Mouse (Mus musculus) midbrain, embryonic 12.5 days (tissue): ENCODE measurements at regions not wholly inside any gene's neighbourhood (a gene's known extent, or its start where the extent isn't known, plus 50 kb on each side); places are given as distances from the start of the nearest gene placed in this dataset.
"Not testable (repeated sequence)": the region's sequence is repeated elsewhere in the genome, so short reads cannot be mapped to it uniquely, and the experiment has no call there.

Experiments
- ATAC-seq: fragments of 200-750 bp; cut with Nextera tagmentation; 2 replicates; pipeline ENCODE4 v1.8.0; 2017; ENCODE audit warnings: low read depth, moderate TSS enrichment, moderate library complexity; ENCODE audit not compliant: low FRiP score
- H3K27ac ChIP-seq: fragments of 300-500 bp; sonication (generic); replicated peaks from 2 replicates; pipeline ENCODE4 v1.5.1; 2016; ENCODE audit warnings: mild to moderate bottlenecking
- H3K27me3 ChIP-seq: fragments of 300-500 bp; sonication (generic); 2 replicates; pipeline ENCODE4 v1.6.1; 2016; ENCODE audit warnings: mild to moderate bottlenecking
- H3K36me3 ChIP-seq: fragments of 300-500 bp; sonication (generic); 2 replicates; pipeline ENCODE4 v1.6.1; 2016
- H3K4me1 ChIP-seq: fragments of 300-500 bp; sonication (generic); 2 replicates; pipeline ENCODE4 v1.6.1; 2016
- H3K4me2 ChIP-seq: fragments of 300-500 bp; sonication (generic); replicated peaks from 2 replicates; pipeline ENCODE4 v1.6.1; 2016; ENCODE audit warnings: mild to moderate bottlenecking, moderate library complexity
- H3K4me3 ChIP-seq: fragments of 300-500 bp; sonication (generic); 2 replicates; pipeline ENCODE4 v1.5.1; 2016; ENCODE audit warnings: mild to moderate bottlenecking
- H3K9ac ChIP-seq: fragments of 300-500 bp; sonication (generic); replicated peaks from 2 replicates; pipeline ENCODE4 v1.6.1; 2016; ENCODE audit warnings: mild to moderate bottlenecking, moderate library complexity
- H3K9me3 ChIP-seq: fragments of 300-500 bp; sonication (generic); 2 replicates; pipeline ENCODE4 v1.6.1; 2016; ENCODE audit warnings: mild to moderate bottlenecking
- WGBS: fragments of 180-500 bp; shearing (Covaris S2); methylation state at CpG from one replicate; pipeline ENCODE4 v1.1.7; 2016; 5-methylcytosine and 5-hydroxymethylcytosine counted together

GRCm38 (mm10) chr17:82674593-82674992, 540.5 kb upstream of the Pkdcc start:
- no peaks in the 10 kb centered on the region for H3K36me3 ChIP-seq
- H3K9ac ChIP-seq, result no peak overlapping the region
- H3K4me3 ChIP-seq, result no peak overlapping the region
- no peaks in the 10 kb centered on the region for H3K4me1 ChIP-seq
- 90% methylated on average over 2 of the region's 2 CpGs for WGBS
- no peak overlapping the region for H3K4me2 ChIP-seq
- H3K27me3 ChIP-seq, result no peaks in the 10 kb centered on the region
- no peak overlapping the region for H3K27ac ChIP-seq
- no peaks in the 10 kb centered on the region for H3K9me3 ChIP-seq
- no peak for ATAC-seq

DNA sequence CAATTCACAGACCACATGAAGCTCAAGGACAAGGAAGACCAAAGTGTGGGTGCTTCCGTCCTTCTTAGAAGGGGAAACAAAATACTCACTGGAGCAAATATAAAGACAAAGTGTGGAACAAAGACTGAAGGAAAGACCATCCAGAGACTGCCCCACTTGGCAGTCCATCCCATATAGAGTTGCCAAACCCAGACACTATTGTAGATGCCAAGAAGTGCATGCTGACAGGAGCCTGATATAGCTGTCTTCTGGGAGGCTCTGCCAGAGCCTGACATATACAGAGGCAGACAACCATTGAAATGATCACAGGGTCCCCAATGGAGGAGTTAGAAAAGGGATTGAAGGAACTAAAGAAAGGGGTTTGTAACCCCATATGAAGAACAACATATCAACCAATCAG, 548.5 kb upstream of the Pkdcc start:
- not testable (repeated sequence) for H3K9ac ChIP-seq, H3K4me3 ChIP-seq, H3K36me3 ChIP-seq, H3K4me1 ChIP-seq, ATAC-seq, H3K9me3 ChIP-seq, H3K4me2 ChIP-seq, H3K27ac ChIP-seq, H3K27me3 ChIP-seq
- WGBS, result 63% methylated on average over 1 of the region's 1 CpGs

GRCm38 (mm10) chr17:82664352-82664751, 550.7 kb upstream of the Pkdcc start:
- Histone ChIP-seq H3K36me3 (no peaks in the 10 kb centered on the region), H3K4me3 (no peak overlapping the region), H3K9ac (no peak overlapping the region), H3K27me3 (no peaks in the 10 kb centered on the region), H3K27ac (no peak overlapping the region), H3K4me1 (no peaks in the 10 kb centered on the region), H3K4me2 (no peak overlapping the region), H3K9me3 (no peaks in the 10 kb centered on the region)
- WGBS, result 92% methylated on average over 6 of the region's 6 CpGs
- ATAC-seq, result no peak

- 90% methylated on average over 1 of the region's 1 CpGs for WGBS
- no peaks in the 10 kb centered on the region for H3K4me1 ChIP-seq
- ATAC-seq, result no peak
- H3K36me3 ChIP-seq, result no peaks in the 10 kb centered on the region
- no peak overlapping the region for H3K27ac ChIP-seq
- H3K9ac ChIP-seq, result no peak overlapping the region
- H3K27me3 ChIP-seq, result no peaks in the 10 kb centered on the region
- no peak overlapping the region for H3K4me3 ChIP-seq
- H3K9me3 ChIP-seq, result no peaks in the 10 kb centered on the region
- H3K4me2 ChIP-seq, result no peak overlapping the region
Observed at GRCm38 (mm10) chr17:82636459-82637189, 578.5 kb upstream of the Pkdcc start.

- Histone ChIP-seq H3K4me3 (no peak overlapping the region), H3K9me3 (no peaks in the 10 kb centered on the region), H3K27ac (no peak overlapping the region), H3K27me3 (no peaks in the 10 kb centered on the region), H3K9ac (no peak overlapping the region), H3K36me3 (no peaks in the 10 kb centered on the region), H3K4me1 (no peaks in the 10 kb centered on the region), H3K4me2 (no peak overlapping the region)
- WGBS, result 82% methylated on average over 4 of the region's 4 CpGs
- ATAC-seq, result no peak
Observed at GRCm38 (mm10) chr17:82635849-82636248, 579.2 kb upstream of the Pkdcc start.

GRCm38 (mm10) chr17:82606642-82607175, 608.4 kb upstream of the Pkdcc start:
- Histone ChIP-seq H3K4me1 (no peaks in the 10 kb centered on the region), H3K4me3 (no peak overlapping the region), H3K9ac (no peak overlapping the region), H3K27ac (no peak overlapping the region), H3K9me3 (no peaks in the 10 kb centered on the region), H3K36me3 (no peaks in the 10 kb centered on the region), H3K27me3 (no peaks in the 10 kb centered on the region), H3K4me2 (no peak overlapping the region)
- no peak for ATAC-seq
- 81% methylated on average over 3 of the region's 3 CpGs for WGBS

DNA sequence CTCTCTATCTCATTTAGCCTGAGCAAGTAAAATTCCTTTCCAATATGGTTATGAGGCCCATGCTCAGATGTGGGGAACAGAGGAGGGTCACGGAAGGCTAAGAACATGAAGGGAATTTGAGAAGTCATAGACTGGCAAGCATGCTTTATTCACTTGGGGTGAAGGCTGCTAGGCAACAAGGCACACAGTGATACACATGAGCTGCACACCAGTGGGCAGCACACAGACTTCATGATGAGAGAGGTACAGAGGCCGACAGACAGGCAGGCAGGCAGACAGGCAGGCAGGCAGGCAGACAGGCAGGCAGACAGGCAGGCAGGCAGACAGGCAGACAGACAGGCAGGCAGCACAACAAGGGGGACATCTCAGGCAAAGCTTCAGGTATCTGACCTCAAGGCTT, 631.3 kb upstream of the Pkdcc start:
- 53% methylated on average over 2 of the region's 2 CpGs for WGBS

DNA sequence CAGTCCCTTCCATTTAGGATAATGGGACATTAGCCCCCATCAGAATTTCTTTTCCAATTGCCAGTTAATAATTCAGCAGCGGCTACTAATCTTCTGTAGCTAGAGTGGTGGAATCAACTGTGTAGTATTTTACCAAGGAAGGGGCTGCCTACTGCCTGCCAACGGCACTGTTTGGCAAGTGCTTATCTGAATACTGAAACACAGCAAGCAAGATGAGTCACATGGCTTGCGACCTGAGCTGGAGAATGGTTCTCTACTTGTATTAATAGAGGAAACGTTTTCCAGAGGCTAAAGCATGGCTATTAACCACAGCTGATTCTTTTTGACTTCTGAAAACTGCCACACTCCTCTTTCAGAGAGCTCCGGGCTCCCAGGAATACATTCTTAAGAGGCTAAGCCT, 681.6 kb upstream of the Pkdcc start:
- 78% methylated on average over 5 of the region's 5 CpGs for WGBS
- no peak overlapping the region for H3K27ac ChIP-seq
- H3K4me1 ChIP-seq, result no peaks in the 10 kb centered on the region
- no peak overlapping the region for H3K4me2 ChIP-seq
- H3K4me3 ChIP-seq, result no peak overlapping the region
- ATAC-seq, result no peak
- no peak overlapping the region for H3K9ac ChIP-seq
- no peaks in the 10 kb centered on the region for H3K36me3 ChIP-seq
- no peaks in the 10 kb centered on the region for H3K9me3 ChIP-seq
- no peaks in the 10 kb centered on the region for H3K27me3 ChIP-seq

More for the DNA sequence above, 631.3 kb upstream of the Pkdcc start:
- no peak overlapping the region for H3K9ac ChIP-seq
- H3K27me3 ChIP-seq, result no peaks in the 10 kb centered on the region
- no peak overlapping the region for H3K4me3 ChIP-seq
- no peaks in the 10 kb centered on the region for H3K9me3 ChIP-seq
- no peak overlapping the region for H3K4me2 ChIP-seq
- no peak for ATAC-seq
- H3K27ac ChIP-seq, result no peak overlapping the region
- no peaks in the 10 kb centered on the region for H3K4me1 ChIP-seq
- no peaks in the 10 kb centered on the region for H3K36me3 ChIP-seq

- Histone ChIP-seq H3K27ac (no peak overlapping the region), H3K27me3 (no peaks in the 10 kb centered on the region), H3K4me1 (no peaks in the 10 kb centered on the region), H3K9ac (no peak overlapping the region), H3K36me3 (no peaks in the 10 kb centered on the region), H3K4me3 (no peak overlapping the region), H3K9me3 (no peaks in the 10 kb centered on the region), H3K4me2 (no peak overlapping the region)
- ATAC-seq, result no peak
Observed at GRCm38 (mm10) chr17:82518129-82518528, 697.0 kb upstream of the Pkdcc start.

DNA sequence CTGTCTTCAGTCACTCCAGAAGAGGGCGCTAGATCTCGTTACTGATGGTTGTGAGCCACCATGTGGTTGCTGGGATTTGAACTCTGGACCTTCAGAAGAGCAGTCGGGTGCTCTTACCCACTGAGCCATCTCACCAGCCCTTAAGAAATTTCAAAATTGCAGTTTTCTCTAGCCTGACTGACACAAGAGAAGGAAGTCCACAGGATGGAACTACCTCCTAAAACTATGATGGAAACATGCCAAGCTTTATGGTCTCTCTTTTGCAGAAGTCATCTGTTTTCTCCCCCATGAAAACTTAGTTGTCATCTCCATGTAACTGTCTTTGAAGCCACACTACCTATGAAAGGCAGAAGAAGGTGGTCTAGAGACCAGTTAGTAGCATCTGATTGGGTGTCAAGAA, 698.2 kb upstream of the Pkdcc start:
- ATAC-seq, result no peak
- no peak overlapping the region for H3K27ac ChIP-seq
- 71% methylated on average over 3 of the region's 3 CpGs for WGBS
- no peaks in the 10 kb centered on the region for H3K36me3 ChIP-seq
- H3K4me2 ChIP-seq, result no peak overlapping the region
- no peaks in the 10 kb centered on the region for H3K9me3 ChIP-seq
- no peak overlapping the region for H3K9ac ChIP-seq
- no peaks in the 10 kb centered on the region for H3K27me3 ChIP-seq
- no peaks in the 10 kb centered on the region for H3K4me1 ChIP-seq
- H3K4me3 ChIP-seq, result no peak overlapping the region

DNA sequence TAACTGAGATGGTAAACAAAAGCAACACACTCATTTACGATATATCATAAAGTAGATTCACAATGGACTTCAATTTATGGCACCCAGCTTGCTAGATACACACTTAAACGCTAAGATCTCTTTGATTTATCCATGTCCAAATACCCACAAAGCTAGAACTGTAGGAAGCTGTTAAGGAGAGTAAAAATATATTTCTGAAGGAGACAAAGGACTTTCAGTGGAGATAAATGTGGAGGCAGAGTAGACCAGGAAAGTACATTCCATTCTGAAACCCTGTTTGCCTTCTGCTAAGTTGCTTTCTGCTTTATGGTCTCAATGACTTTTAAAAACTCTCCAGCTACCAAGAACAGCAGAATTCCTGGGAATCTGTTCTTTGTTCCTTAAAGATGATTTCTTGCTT, 701.3 kb upstream of the Pkdcc start:
- no peaks in the 10 kb centered on the region for H3K4me1 ChIP-seq
- no peaks in the 10 kb centered on the region for H3K9me3 ChIP-seq
- H3K4me3 ChIP-seq, result no peak overlapping the region
- H3K36me3 ChIP-seq, result no peaks in the 10 kb centered on the region
- no peak overlapping the region for H3K27ac ChIP-seq
- WGBS, result 88% methylated on average over 2 of the region's 2 CpGs
- no peak for ATAC-seq
- no peaks in the 10 kb centered on the region for H3K27me3 ChIP-seq
- no peak overlapping the region for H3K4me2 ChIP-seq
- H3K9ac ChIP-seq, result no peak overlapping the region

DNA sequence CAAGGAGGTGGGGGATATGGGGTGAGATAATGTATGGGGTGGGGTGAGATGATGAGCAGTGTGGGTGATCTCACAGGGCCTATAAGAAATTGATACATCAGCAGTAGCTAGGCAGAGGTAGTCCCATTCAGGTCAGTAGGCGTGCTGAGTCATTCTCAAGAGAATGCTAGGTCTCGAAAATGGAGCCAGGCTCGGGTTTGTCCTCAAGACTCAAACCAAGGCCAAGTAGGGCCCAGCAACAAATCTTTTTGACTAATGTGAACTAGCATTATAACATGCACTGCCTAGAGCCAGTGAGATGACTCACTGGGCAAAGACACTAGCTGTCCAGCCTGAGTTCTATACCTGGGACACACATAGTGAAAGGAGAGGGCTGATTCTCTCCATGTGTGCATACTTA, 710.8 kb upstream of the Pkdcc start:
- Histone ChIP-seq H3K4me1 (no peaks in the 10 kb centered on the region), H3K27ac (no peak overlapping the region), H3K36me3 (no peaks in the 10 kb centered on the region), H3K9me3 (no peaks in the 10 kb centered on the region), H3K9ac (no peak overlapping the region), H3K27me3 (no peaks in the 10 kb centered on the region), H3K4me3 (no peak overlapping the region), H3K4me2 (no peak overlapping the region)
- WGBS, result 94% methylated on average over 3 of the region's 3 CpGs
- no peak for ATAC-seq

DNA sequence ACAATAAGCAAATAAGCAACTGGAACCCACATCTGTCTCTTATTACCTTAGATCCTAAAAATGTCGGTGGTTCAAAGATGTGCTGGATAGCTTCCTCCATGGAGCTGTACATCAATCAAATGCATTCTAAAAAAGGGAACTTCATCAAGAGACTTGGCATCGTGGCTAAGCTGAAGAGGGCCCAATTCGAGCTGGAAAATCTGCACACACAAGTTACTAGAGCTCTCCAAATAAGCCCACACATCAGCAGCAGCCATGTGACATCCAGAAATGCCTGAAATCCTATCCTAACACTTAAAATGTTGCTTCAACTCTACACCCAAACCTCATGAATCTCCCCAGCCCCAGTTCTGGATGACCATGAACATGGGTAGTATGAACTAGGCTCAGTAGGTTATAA, 729.5 kb upstream of the Pkdcc start:
- Histone ChIP-seq H3K9me3 (no peaks in the 10 kb centered on the region), H3K27me3 (no peaks in the 10 kb centered on the region), H3K36me3 (no peaks in the 10 kb centered on the region), H3K9ac (no peak overlapping the region), H3K4me1 (no peaks in the 10 kb centered on the region), H3K4me2 (no peak overlapping the region), H3K4me3 (no peak overlapping the region), H3K27ac (no peak overlapping the region)
- 73% methylated on average over 3 of the region's 3 CpGs for WGBS
- ATAC-seq, result no peak
